Mouse (Mus musculus): Measurements from ENCODE around the gene Vps11. TPM values are rescaled to one million over a fixed set of nuclear protein-coding genes. Genes with fewer than 3 reads are reported as not detected.
"Not testable (repeated sequence)": the region's sequence is repeated elsewhere in the genome, so short reads cannot be mapped to it uniquely, and the experiment has no call there.

Vps11 gene
- polyA plus RNA-seq, 1 experiment from 2014 or later, result 34.8 TPM

DNA sequence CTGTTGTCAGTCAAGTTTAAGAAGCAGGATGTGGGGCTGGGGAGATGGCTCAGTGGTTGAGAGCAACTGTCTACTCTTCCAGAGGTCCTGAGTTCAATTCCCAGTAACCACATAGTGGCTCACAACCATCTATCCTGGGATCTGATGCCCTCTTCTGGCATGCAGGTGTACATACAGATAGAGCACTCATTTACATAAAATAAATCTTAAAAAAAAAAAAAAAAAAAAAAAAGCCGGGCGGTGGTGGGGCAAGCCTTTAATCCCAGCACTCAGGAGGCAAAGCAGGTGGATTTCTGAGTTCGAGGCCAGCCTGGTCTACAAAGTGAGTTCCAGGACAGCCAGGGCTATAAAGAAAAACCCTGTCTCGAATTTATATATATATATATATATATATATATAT lies 37.8 kb downstream of the Vps11 start:
- ATAC-seq (ENCODE audit: low FRiP score); H3K36me3 ChIP-seq (replicated peaks; ENCODE audit: control insufficient read depth, insufficient read depth); H3K4me2 ChIP-seq (replicated peaks); H3K9me3 ChIP-seq (ENCODE audit: control insufficient read depth, low read length); DNase-seq (ENCODE audit: low spot score); H3K4me3 ChIP-seq (replicated peaks; ENCODE audit: low read length); H3K27me3 ChIP-seq (ENCODE audit: control insufficient read depth, insufficient read depth, low read length); H3K9ac ChIP-seq; H3K27ac ChIP-seq: not testable (repeated sequence)
- WGBS, result 94% methylated on average over 4 of the region's 4 CpGs
- peaks cover 27% of the 10 kb centered on the region for H3K4me1 ChIP-seq (replicated peaks; ENCODE audit: control insufficient read depth, insufficient read depth, low read length)

GRCm38 (mm10) chr9:44320799-44321133 lies 40.7 kb downstream of the Vps11 start:
- DNase-seq (ENCODE audit: low spot score) (no peak), ATAC-seq (ENCODE audit: low FRiP score) (no peak)
- peak overlapping the region; percentile 39 for H3K9ac ChIP-seq
- H3K36me3 ChIP-seq (replicated peaks; ENCODE audit: control insufficient read depth, insufficient read depth), result peaks cover 8% of the 10 kb centered on the region
- peak overlapping the region; percentile 93 for H3K4me2 ChIP-seq (replicated peaks)
- no peaks in the 10 kb centered on the region for H3K27me3 ChIP-seq (ENCODE audit: control insufficient read depth, insufficient read depth, low read length)
- 14% methylated on average over 6 of the region's 6 CpGs for WGBS
- no peaks in the 10 kb centered on the region for H3K9me3 ChIP-seq (ENCODE audit: control insufficient read depth, low read length)
- H3K27ac ChIP-seq, result peak overlapping the region; percentile 70
- peaks cover 36% of the 10 kb centered on the region for H3K4me1 ChIP-seq (replicated peaks; ENCODE audit: control insufficient read depth, insufficient read depth, low read length)
- peak overlapping the region; percentile 73 for H3K4me3 ChIP-seq (replicated peaks; ENCODE audit: low read length)

GRCm38 (mm10) chr9:44319887-44320798 lies 41.3 kb downstream of the Vps11 start, which contains the start of gene C2cd2l:
Gene C2cd2l (minus strand): TSS chr9:44320285.
- H3K4me2 ChIP-seq (replicated peaks), result peak within 1 kb of the TSS; percentile 93

DNA sequence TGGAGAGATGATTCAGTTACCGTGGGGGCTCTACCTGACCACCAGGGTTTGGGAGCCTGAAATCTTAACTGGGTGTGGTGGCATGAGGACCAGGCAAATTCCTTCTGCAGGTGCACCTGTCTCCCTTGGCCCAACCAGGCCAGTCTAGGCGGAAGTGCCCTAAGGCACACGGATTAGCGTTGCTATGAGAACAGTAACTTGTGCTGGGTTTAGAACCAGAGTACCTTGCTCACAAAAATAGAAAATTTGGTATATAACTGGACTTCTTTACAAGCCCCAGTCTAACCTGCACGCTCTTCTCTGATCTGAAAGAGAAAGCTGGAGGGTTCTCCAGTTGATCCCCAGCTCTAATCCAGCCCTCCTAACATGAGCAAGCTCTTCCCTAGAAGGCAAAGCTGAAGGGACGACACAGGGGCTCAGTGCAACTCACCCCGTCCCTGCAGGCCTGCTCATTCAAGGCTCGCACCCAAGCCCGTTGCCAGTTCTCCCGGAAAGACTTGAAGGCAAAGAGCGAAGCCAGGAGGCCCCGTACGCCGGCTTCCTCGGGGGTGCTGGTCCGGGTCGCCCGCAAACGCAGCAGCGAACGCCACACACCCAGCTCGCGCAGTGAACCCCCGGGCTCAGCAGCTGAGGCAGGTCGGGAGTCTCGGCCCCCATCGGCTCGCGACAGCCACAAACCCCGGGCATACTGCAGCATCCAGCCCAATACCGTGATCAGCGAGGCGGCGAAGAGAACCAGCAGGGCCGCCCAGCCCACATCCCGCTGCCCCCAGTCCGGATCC lies 42.2 kb downstream of the Vps11 start:
- H3K9me3 ChIP-seq (ENCODE audit: control insufficient read depth, low read length), result no peaks in the 10 kb centered on the region
- 0 out of 2 replicates have a peak, but pooled peaks have one; percentile 1 for ATAC-seq (ENCODE audit: low FRiP score)
- peaks cover 23% of the 10 kb centered on the region for H3K36me3 ChIP-seq (replicated peaks; ENCODE audit: control insufficient read depth, insufficient read depth)
- peak overlapping the region; percentile 72 for H3K27ac ChIP-seq
- H3K4me2 ChIP-seq (replicated peaks), result peak overlapping the region; percentile 93
- WGBS, result 3% methylated on average over 37 of the region's 37 CpGs
- H3K4me1 ChIP-seq (replicated peaks; ENCODE audit: control insufficient read depth, insufficient read depth, low read length), result peaks cover 36% of the 10 kb centered on the region
- DNase-seq (ENCODE audit: low spot score), result no peak
- peak overlapping the region; percentile 73 for H3K4me3 ChIP-seq (replicated peaks; ENCODE audit: low read length)
- peak overlapping the region; percentile 88 for H3K9ac ChIP-seq
- no peaks in the 10 kb centered on the region for H3K27me3 ChIP-seq (ENCODE audit: control insufficient read depth, insufficient read depth, low read length)

More at GRCm38 (mm10) chr9:44319887-44320798, 41.3 kb downstream of the Vps11 start, which contains the start of gene C2cd2l:
- ATAC-seq (ENCODE audit: low FRiP score) (peak; percentile 98), DNase-seq (ENCODE audit: low spot score) (peak; percentile 96)
- H3K27me3 ChIP-seq (ENCODE audit: control insufficient read depth, insufficient read depth, low read length), result no peaks in the 10 kb centered on the region
- peaks cover 14% of the 10 kb centered on the region for H3K36me3 ChIP-seq (replicated peaks; ENCODE audit: control insufficient read depth, insufficient read depth)
- peaks cover 36% of the 10 kb centered on the region for H3K4me1 ChIP-seq (replicated peaks; ENCODE audit: control insufficient read depth, insufficient read depth, low read length)
- peak within 1 kb of the TSS; percentile 73 for H3K4me3 ChIP-seq (replicated peaks; ENCODE audit: low read length)
- WGBS, result under 1% methylated on average over 67 of the region's 67 CpGs
- H3K9me3 ChIP-seq (ENCODE audit: control insufficient read depth, low read length), result no peaks in the 10 kb centered on the region
- peak within 1 kb of the TSS; percentile 88 for H3K9ac ChIP-seq
- peak within 1 kb of the TSS; percentile 72 for H3K27ac ChIP-seq

DNA sequence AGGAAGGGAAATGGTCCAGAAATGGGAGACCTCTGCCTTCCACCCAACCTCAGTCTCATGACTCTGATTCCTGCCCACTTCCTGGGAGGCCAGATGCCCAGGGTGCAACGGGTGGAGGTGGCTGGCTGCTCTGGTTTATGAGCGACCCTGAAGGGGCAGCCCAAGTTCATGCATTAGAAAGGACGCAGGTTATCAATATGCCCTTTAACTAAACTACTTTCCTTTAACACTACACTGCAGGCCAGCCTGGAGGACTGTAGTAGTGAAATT lies 42.7 kb downstream of the Vps11 start:
- Histone ChIP-seq H3K9me3 (ENCODE audit: control insufficient read depth, low read length) (no peaks in the 10 kb centered on the region), H3K9ac (peak overlapping the region; percentile 88), H3K4me2 (replicated peaks) (peak overlapping the region; percentile 93), H3K27ac (no peak overlapping the region), H3K4me3 (replicated peaks; ENCODE audit: low read length) (peak overlapping the region; percentile 73), H3K27me3 (ENCODE audit: control insufficient read depth, insufficient read depth, low read length) (no peaks in the 10 kb centered on the region), H3K4me1 (replicated peaks; ENCODE audit: control insufficient read depth, insufficient read depth, low read length) (peaks cover 36% of the 10 kb centered on the region), H3K36me3 (replicated peaks; ENCODE audit: control insufficient read depth, insufficient read depth) (peaks cover 28% of the 10 kb centered on the region)
- WGBS, result 47% methylated on average over 3 of the region's 3 CpGs
- DNase-seq (ENCODE audit: low spot score), result no peak
- ATAC-seq (ENCODE audit: low FRiP score), result no peak

DNA sequence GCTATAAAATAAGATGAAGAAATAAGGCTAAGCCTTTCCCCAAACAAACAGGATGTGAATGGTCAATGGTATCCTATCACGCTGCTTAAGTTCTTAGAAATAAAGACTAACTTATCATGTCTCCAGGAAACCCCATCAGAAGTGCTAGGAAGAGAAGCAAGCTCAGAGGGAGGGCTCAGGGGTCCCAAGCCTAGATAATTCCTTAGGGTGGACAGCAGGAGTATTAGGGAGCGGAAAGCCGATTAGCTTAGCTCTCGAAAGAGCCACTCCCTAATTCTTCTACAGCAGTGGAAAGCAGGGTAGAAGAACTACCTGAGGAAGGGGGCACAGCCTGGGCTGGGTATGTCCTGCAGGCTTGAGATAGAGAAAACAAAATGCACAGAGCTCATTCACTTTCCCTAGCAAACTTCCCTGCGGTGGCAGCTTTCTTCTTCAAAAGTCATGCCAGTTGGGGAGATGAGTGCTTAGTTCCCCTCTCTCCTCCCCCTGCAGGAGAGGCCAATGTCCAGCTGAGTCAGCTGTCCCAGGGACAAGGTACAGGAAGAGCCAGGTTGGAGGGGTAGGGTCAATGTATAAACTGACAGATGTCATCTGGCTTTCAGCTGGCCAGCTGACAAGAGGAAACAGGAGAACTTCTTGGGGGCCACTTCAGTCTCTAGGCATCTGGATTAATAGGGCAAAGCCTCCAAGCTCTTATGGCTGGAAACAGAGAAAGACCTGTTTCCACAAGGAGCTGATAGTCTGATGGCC lies 43.2 kb downstream of the Vps11 start:
- 68% methylated on average over 5 of the region's 5 CpGs for WGBS
- DNase-seq (ENCODE audit: low spot score), result no peak
- Histone ChIP-seq H3K27ac (no peak overlapping the region), H3K36me3 (replicated peaks; ENCODE audit: control insufficient read depth, insufficient read depth) (peaks cover 33% of the 10 kb centered on the region), H3K27me3 (ENCODE audit: control insufficient read depth, insufficient read depth, low read length) (no peaks in the 10 kb centered on the region), H3K4me1 (replicated peaks; ENCODE audit: control insufficient read depth, insufficient read depth, low read length) (peaks cover 36% of the 10 kb centered on the region), H3K9me3 (ENCODE audit: control insufficient read depth, low read length) (no peaks in the 10 kb centered on the region), H3K4me3 (replicated peaks; ENCODE audit: low read length) (peak overlapping the region; percentile 73), H3K4me2 (replicated peaks) (peak overlapping the region; percentile 93), H3K9ac (peak overlapping the region; percentile 88)
- no peak for ATAC-seq (ENCODE audit: low FRiP score)

DNA sequence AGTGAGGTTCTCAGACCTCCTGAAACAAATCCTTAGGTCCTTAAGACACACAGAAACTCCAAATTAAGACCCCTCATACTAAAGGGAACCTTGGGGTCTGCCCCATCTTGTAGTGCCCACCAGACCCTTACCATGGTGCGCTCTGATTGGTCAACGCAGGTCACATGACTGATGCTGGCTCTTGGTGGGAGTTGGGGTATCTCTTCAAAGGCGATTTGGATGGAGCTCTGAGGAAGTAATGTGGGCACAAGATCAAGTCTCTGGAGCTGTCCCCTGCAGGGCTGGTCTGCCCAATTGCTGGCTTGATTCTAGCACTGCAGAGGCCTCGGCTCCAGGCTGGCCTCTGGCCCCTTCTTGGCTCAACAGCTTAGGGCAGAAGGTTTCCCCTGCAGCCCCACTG lies 44.0 kb downstream of the Vps11 start:
- Histone ChIP-seq H3K4me3 (replicated peaks; ENCODE audit: low read length) (no peak overlapping the region), H3K4me2 (replicated peaks) (peak overlapping the region; percentile 93), H3K4me1 (replicated peaks; ENCODE audit: control insufficient read depth, insufficient read depth, low read length) (peaks cover 36% of the 10 kb centered on the region), H3K9ac (no peak overlapping the region), H3K36me3 (replicated peaks; ENCODE audit: control insufficient read depth, insufficient read depth) (peaks cover 41% of the 10 kb centered on the region), H3K27ac (no peak overlapping the region), H3K9me3 (ENCODE audit: control insufficient read depth, low read length) (no peaks in the 10 kb centered on the region), H3K27me3 (ENCODE audit: control insufficient read depth, insufficient read depth, low read length) (no peaks in the 10 kb centered on the region)
- DNase-seq (ENCODE audit: low spot score) (no peak), ATAC-seq (ENCODE audit: low FRiP score) (no peak)
- WGBS, result 68% methylated on average over 4 of the region's 4 CpGs

DNA sequence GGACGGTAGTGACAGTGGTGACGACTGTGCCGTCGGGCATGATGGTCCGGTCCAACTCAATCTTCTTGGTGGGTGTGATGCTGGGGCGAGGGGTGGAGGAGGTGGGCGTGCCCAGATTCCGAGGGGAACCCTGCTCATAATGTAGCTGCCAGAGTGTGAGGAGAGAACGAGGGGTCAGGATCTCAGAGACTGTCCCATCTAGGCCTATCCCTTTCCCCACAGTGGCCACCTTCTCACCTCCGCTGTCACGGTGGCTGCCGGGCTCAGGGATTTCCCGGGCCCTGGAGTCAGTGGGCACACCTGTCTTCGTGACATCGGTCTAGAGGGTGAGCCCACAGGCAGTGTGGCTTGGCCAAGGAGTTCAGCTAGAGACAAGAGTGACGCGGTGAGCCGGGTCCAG lies 46.6 kb downstream of the Vps11 start:
- Histone ChIP-seq H3K4me3 (replicated peaks; ENCODE audit: low read length) (no peak overlapping the region), H3K27ac (no peak overlapping the region), H3K9me3 (ENCODE audit: control insufficient read depth, low read length) (no peaks in the 10 kb centered on the region), H3K36me3 (replicated peaks; ENCODE audit: control insufficient read depth, insufficient read depth) (peaks cover 59% of the 10 kb centered on the region), H3K4me1 (replicated peaks; ENCODE audit: control insufficient read depth, insufficient read depth, low read length) (peaks cover 27% of the 10 kb centered on the region), H3K27me3 (ENCODE audit: control insufficient read depth, insufficient read depth, low read length) (no peaks in the 10 kb centered on the region), H3K9ac (no peak overlapping the region), H3K4me2 (replicated peaks) (no peak overlapping the region)
- DNase-seq (ENCODE audit: low spot score) (no peak), ATAC-seq (ENCODE audit: low FRiP score) (no peak)
- WGBS, result 92% methylated on average over 18 of the region's 18 CpGs

DNA sequence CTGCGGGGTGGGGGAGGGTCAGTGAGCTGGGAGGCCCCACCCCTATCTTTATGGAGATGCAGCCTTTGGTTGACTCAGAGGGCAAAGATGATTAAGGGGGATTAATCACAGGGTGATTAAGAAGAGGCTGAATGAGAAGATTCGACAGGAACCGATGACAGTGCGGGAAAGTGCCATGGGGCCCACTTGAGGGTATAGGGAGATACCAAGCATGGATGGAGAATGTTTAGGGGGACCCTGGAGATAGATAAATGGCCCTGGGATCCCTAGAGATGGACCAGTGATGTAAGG lies 47.3 kb downstream of the Vps11 start:
- peaks cover 59% of the 10 kb centered on the region for H3K36me3 ChIP-seq (replicated peaks; ENCODE audit: control insufficient read depth, insufficient read depth)
- ATAC-seq (ENCODE audit: low FRiP score), result no peak

More for the DNA sequence above, 47.3 kb downstream of the Vps11 start:
- DNase-seq (ENCODE audit: low spot score), result no peak
- Histone ChIP-seq H3K9ac (no peak overlapping the region), H3K27ac (no peak overlapping the region), H3K4me3 (replicated peaks; ENCODE audit: low read length) (no peak overlapping the region), H3K4me2 (replicated peaks) (no peak overlapping the region), H3K4me1 (replicated peaks; ENCODE audit: control insufficient read depth, insufficient read depth, low read length) (peaks cover 24% of the 10 kb centered on the region), H3K27me3 (ENCODE audit: control insufficient read depth, insufficient read depth, low read length) (no peaks in the 10 kb centered on the region), H3K9me3 (ENCODE audit: control insufficient read depth, low read length) (no peaks in the 10 kb centered on the region)
- 57% methylated on average over 4 of the region's 4 CpGs for WGBS
